Mouse (Mus musculus): Measurements from ENCODE around the gene Rasl11a.
A peak's percentile ranks its signal among the peaks of the same experiment; 100 is the strongest.
"Not testable (repeated sequence)": the region's sequence is repeated elsewhere in the genome, so short reads cannot be mapped to it uniquely, and the experiment has no call there.

Rasl11a gene

GRCm38 (mm10) chr5:146844301-146844941, 450 bp upstream of the Rasl11a start:
- DNase-seq (ENCODE audit: low spot score) = peak; percentile 51

- no peak for DNase-seq (ENCODE audit: low spot score)
Measured at GRCm38 (mm10) chr5:146846489-146846888, 1.6 kb downstream of the Rasl11a start.

DNA sequence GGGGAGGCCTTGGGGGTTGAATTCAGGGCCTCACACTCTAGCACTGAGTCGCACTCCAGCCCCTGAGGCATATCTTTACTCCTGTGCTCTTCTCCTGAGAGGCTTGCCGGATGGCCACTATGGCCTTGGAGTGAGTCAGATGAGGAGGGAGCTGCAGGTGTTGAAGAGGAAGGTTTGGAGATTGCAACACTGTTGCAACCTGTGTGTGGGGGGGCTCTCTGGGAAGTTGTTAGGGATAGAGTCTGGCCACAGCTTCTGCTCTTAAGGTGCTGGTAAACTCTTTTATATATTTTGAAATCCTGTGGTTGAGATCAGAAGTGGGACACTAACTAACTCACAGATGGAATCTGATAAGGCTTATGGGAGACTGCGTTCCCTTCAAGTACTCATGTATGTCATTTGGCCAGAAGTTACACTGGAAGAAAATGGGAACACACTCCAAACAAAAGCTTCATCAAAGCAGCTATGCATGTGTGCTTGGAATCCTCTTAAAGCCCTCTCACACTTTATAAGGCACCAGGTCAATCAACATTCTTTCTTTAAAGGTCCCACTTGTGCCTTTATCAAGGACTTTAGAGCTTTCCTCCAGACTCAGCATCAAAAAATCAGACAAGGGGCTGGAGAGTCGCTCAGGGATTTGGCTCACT, 4.2 kb downstream of the Rasl11a start:
- no peak for DNase-seq (ENCODE audit: low spot score)

DNA sequence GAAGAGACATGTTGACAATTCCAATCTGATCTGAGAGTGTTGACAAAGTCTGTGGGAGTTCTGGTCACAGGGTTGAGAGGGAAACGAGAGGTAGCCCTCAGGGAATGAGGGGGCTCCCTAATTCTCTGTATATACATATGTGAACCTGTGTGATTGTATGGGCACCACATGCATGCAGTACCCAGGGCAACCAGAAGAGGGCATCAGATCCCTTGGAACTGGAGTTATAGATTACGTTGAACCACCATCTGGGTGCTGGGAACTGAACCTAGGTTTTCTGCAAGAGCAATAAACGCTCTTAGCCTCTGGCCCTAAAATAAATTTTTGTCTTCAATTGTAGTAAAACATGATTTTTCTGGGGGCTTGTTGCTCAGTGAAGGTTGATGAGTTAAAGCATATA, 11.2 kb downstream of the Rasl11a start:
- no peak for DNase-seq (ENCODE audit: low spot score)

DNA sequence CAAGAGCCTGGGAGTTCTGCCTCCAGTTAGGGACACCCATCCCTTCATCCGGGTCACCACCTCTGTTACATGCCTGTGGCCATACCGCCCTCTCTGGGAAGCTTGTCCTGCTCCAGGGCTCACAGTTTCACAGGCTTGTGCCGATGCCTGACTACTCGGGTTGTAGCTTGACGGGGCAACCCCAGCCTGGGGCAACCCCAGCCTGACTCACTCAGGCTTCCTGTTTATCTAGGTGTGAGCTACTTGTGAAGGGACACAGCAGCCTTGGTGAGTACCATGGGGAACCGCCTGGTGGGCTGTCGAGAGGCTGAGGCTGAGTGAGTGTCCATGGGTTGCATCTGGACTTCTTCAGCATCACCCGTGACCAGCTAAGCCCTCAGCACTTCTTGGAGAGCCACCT, 12.7 kb downstream of the Rasl11a start:
- no peak for DNase-seq (ENCODE audit: low spot score)

GRCm38 (mm10) chr5:146858772-146859171, 13.9 kb downstream of the Rasl11a start:
- no peak for DNase-seq (ENCODE audit: low spot score)

- DNase-seq (ENCODE audit: low spot score) = no peak
Measured at GRCm38 (mm10) chr5:146859246-146859645, 14.4 kb downstream of the Rasl11a start.

- DNase-seq (ENCODE audit: low spot score) = no peak
Measured at GRCm38 (mm10) chr5:146860222-146860998, 15.5 kb downstream of the Rasl11a start.

DNA sequence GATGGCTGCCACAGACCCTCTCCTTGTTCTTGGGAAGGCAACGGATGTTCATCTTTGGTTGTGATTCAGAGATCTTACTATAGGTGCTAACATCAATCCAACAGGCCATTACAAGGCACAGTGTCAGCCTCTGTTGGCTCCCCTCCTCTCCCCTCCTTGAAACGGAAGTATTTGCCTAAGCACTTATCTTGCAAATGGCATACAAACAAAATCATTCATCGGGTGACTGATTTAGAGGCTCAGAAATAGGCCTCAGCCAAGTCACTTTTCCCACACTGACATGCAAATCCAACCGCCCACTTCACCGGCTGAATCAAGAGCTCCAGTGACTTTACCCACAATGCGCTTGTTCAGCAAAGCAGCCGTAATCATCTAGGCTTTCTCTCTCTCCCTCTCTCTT, 16.7 kb downstream of the Rasl11a start:
- no peak for DNase-seq (ENCODE audit: low spot score)

- no peak for DNase-seq (ENCODE audit: low spot score)
Measured at GRCm38 (mm10) chr5:146865511-146865910, 20.6 kb downstream of the Rasl11a start.

GRCm38 (mm10) chr5:146866277-146866676, 21.4 kb downstream of the Rasl11a start:
- DNase-seq (ENCODE audit: low spot score) = no peak

DNA sequence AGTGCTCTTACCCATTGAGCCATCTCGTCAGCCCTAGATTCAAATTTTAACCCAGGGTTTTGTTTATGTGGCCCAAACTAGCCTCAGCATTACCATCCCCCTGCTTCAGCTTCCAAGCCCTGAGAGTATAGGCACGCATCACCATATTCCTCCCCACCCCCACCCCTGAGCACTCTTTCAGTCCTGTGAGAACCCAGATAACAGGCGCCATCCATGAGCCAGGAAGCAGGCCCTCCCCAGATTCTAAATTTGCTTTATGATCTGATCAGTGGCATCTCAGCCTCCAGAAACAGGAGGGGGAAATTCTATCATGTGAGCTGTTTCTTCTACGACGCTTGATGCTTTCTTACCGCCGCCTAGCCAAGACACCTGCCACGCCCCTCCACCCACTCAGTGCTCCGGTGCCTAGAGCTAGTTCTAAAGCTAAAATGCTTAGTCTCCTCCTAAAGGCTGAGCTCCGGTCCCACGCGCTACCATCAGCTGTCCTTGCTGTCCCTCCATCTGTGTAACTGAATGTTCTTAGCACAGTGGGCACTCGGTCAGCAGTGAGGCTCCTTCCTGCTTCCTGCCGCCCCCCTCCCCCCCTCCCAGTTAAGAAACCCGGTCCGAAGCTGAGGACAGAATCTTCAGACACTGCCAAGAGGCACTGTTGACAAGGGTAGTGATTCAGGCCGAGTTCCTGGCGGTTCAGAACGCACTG, 22.5 kb downstream of the Rasl11a start:
- peak; percentile 86 for DNase-seq (ENCODE audit: low spot score)

DNA sequence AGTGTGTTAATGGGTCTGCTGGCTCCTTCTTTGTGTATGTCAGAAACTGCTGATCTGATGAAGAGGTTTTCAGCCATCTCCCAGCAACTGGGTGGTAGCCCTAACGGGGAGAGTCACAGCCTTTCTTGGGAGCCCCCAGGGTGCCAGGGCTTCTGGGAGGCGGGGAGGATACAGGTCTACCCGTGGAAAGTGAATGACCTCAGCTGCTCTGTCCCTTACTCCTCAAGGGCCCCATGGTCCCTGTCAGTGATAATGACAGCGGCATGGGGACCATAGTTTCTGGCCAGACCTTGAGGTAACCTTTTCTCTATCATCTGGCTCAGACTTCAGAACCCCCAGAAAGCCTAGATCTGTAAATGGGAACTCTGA, 23.1 kb downstream of the Rasl11a start:
- no peak for DNase-seq (ENCODE audit: low spot score)

DNA sequence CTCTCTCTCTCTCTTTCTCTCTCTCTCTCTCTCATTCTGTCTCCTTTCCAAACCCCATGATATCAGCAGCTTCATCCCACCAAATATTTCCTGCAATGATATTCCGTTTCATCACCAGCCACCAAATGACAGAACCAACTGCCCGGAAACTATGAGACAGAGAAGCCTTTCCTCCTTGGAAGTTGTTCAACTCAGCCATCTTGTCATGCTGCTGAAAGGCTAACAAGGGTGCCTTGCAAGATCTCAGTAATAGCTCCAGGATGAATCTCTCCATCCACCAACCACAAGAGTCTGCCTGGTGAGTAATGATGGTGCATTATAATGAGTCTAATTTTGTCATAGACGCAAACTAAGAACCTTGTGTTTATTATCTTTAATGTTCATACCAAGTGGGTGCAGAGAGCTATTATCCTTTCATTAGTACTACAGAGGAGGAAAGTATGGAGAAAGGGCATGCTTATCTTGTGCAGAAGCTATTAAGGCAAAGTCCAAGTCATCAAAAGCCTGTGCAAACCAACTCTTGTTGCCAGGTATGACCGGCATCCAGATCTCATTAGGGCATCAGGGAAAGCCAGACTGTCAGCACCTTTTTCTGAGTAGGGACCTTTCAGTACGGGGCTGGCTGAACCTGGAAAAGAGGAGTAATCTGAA, 28.2 kb downstream of the Rasl11a start:
- no peak for DNase-seq (ENCODE audit: low spot score)

DNA sequence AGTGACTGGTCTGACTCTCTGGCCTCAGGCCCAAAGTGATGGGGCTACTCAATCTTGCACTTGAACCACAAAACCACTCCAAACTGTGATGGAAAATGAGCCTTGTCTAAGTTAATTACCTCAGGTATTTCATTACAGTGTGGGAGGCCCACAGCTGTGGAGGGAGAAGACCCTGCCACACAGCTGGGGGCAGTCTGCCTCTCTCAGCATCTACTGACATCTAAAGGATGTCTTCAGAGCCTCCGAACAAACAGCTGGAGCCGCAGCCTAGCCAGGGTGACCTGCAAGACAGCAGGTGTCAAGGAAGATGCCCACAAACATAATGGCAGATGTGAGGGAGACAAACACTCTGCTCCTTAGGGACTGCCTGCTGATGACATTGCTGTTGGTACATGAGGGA, 31.2 kb downstream of the Rasl11a start:
- no peak for DNase-seq (ENCODE audit: low spot score)

- not testable (repeated sequence) for DNase-seq (ENCODE audit: low spot score)
Measured at GRCm38 (mm10) chr5:146877882-146878281, 33.0 kb downstream of the Rasl11a start.

DNA sequence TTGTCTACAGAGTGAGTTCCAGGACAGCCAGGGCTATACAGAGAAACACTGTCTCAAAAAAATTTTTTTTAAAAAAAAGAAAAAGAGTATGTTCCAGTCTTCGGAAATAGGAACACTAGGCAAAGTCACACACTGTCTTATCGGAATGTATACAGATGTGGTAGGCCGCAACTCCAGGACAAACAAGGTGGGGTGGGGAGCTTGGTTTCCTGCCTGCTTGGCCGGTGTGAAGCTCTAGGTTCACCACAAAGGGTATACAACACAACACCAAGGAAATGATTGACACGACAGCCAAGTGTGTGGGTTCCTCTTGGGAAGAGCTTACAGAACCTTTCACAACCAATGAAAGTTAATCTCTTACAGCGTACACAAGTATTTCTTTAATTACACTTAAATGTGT, 37.4 kb downstream of the Rasl11a start:
- no peak for DNase-seq (ENCODE audit: low spot score)

GRCm38 (mm10) chr5:146883053-146883452, 38.2 kb downstream of the Rasl11a start:
- no peak for DNase-seq (ENCODE audit: low spot score)

DNA sequence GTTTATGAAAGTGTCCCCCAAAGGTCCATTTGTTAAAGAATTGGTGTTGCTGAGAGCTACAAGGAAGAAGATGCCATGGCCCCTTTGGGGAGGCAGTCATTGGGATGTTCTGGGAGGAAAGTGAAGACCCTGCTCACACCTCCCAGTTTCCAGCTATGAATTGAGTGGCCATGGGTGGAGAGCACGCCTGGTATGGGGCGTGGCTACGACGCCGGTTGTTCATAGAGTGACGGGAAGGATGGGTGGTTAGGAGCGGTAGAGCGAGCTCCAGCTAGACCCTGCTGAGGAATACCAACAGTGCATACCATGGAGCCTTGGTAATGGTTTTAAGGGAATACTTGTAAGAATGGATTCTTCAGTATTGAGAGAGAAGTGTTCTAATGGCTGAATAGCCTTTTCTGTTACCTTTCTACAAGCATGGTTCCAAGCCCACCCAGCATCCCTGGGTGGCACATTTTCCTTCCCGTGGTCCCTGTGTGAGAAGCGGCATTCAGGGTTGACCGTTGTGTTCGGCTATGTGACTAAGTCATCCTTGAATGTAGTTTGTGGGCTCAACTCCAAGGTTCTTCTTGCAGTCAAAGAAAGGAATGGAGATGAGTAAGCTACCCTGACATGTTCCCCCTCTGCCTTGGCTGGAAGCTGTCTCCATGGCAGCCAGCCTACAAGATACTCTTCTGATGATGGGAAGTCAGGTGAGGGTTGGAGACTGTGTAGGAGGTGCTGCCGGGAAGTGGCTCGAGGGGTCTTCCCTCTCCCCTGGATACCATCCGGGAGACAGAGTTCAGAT, 38.8 kb downstream of the Rasl11a start:
- DNase-seq (ENCODE audit: low spot score) = no peak

- DNase-seq (ENCODE audit: low spot score) = no peak
Measured at GRCm38 (mm10) chr5:146891127-146891526, 46.3 kb downstream of the Rasl11a start.

DNA sequence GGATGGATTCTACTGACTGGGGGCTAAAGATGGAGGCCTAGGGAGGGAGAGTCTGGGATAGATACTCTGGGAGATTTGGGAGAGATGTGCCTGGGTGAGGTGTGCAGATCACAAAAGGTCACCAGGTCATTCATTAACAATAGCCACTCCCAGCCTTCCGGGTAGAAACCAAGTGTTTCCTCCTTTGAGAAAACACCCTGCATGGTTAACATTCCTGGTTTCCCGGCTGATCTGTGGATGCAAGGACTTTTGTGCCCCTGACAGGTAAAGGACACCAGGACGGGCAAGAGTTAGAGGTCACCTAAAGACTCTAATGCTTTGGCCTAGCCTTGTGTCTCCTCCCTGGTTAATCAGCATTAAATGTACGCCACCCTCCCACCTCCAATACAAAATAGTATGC, 48.0 kb downstream of the Rasl11a start:
- DNase-seq (ENCODE audit: low spot score) = no peak

Measured in MN1 (cell line).